Mouse (Mus musculus) G1E (cell line): ENCODE data around the gene Tulp4. TPM values are rescaled to one million over a fixed set of nuclear protein-coding genes. Genes with fewer than 3 reads are reported as not detected.

Source experiments
- ATAC-seq: 2 replicates; pipeline ENCODE4 v1.8.0; 2016; ENCODE audit warnings: mild to moderate bottlenecking; ENCODE audit not compliant: insufficient number of reproducible peaks, poor library complexity, low FRiP score, severe bottlenecking; ENCODE audit errors: extremely low read depth
- DNase-seq: peaks from one replicate; pipeline ENCODE4 v3.0.0; 2012; ENCODE audit warnings: low spot score
- H3K27me3 ChIP-seq: 2 replicates; pipeline ENCODE4 v1.6.1; 2012; ENCODE audit warnings: mild to moderate bottlenecking, low read length, inconsistent platforms; ENCODE audit not compliant: insufficient read depth
- H3K36me3 ChIP-seq: replicated peaks from 2 replicates; pipeline ENCODE3; 2012; ENCODE audit warnings: mild to moderate bottlenecking, inconsistent platforms
- H3K4me1 ChIP-seq: 2 replicates; pipeline ENCODE4 v1.6.1; 2012; ENCODE audit warnings: low read depth, low read length, inconsistent platforms, mixed read lengths; ENCODE audit not compliant: insufficient read depth
- H3K4me3 ChIP-seq: 2 replicates; pipeline ENCODE4 v1.5.1; 2012; ENCODE audit warnings: low read depth, mild to moderate bottlenecking, inconsistent platforms, low read length, moderate library complexity, mixed read lengths
- H3K9me3 ChIP-seq: replicated peaks from 2 replicates; pipeline ENCODE4 v1.6.1; 2012; ENCODE audit warnings: inconsistent platforms
- CTCF ChIP-seq: IDR thresholded peaks from 2 replicates; pipeline ENCODE4 v1.5.1; 2012; ENCODE audit warnings: low read depth, low read length, inconsistent platforms, mixed read lengths
- GATA1 ChIP-seq: IDR thresholded peaks from 2 replicates; pipeline ENCODE4 v1.6.1; 2012; ENCODE audit warnings: borderline replicate concordance, low read length, inconsistent platforms, mixed read lengths
- GATA2 ChIP-seq: IDR thresholded peaks from 2 replicates; pipeline ENCODE4 v1.6.1; 2012; ENCODE audit warnings: low read depth, low read length, inconsistent platforms, borderline replicate concordance
- POLR2AphosphoS5 ChIP-seq: IDR thresholded peaks from 2 replicates; pipeline ENCODE4 v1.6.1; 2012; ENCODE audit warnings: low read depth, low read length, inconsistent platforms; ENCODE audit not compliant: insufficient replicate concordance
- TAL1 ChIP-seq: conservative IDR thresholded peaks from 2 replicates; pipeline ENCODE4 v1.6.1; 2012; ENCODE audit warnings: low read depth, low read length, inconsistent platforms, mixed read lengths
- polyA plus RNA-seq: library from polyadenylated mRNA; stranded (reverse); fragments of >175 nt; gene quantifications from 2 replicates; pipeline ENCODE4 v1.2.3, GENCODE M21; 2012
- total RNA-seq, 2 experiments: library from RNA; stranded (forward) in 1 of 2; stranded (reverse) in 1 of 2; fragments of 200-1000 nt in 1 of 2; fragments of >200 nt in 1 of 2; fragmentation: Nextera tagmentation in 1 of 2; gene quantifications; 2 replicates each; pipeline ENCODE4 v1.2.3; 2014 to 2017

Gene Tulp4
- total and polyA plus RNA-seq, 3 experiments: 19.3 to 61.2 (median 53.0) TPM

GRCm38 (mm10) chr17:6178564-6179267 is 72.5 kb downstream of the Tulp4 start:
- DNase-seq: no peak
- H3K27me3 ChIP-seq: no peaks in the 10 kb centered on the region
- ATAC-seq: no peak
- H3K36me3 ChIP-seq: peaks cover 20% of the 10 kb centered on the region
- H3K4me1 ChIP-seq: no peaks in the 10 kb centered on the region
- H3K9me3 ChIP-seq: no peaks in the 10 kb centered on the region
- no peak for TF ChIP-seq POLR2AphosphoS5
- no peak for TF ChIP-seq GATA2
- TF ChIP-seq CTCF: no peak
- TF ChIP-seq GATA1: no peak
- TF ChIP-seq TAL1: no peak
- H3K4me3 ChIP-seq: no peak overlapping the region

- H3K4me3 ChIP-seq: no peak overlapping the region
- no peaks in the 10 kb centered on the region for H3K9me3 ChIP-seq
- peaks cover 20% of the 10 kb centered on the region for H3K36me3 ChIP-seq
- DNase-seq: no peak
- TF ChIP-seq POLR2AphosphoS5 (no peak), CTCF (no peak), GATA2 (no peak), GATA1 (no peak), TAL1 (no peak)
- ATAC-seq: no peak
- no peaks in the 10 kb centered on the region for H3K27me3 ChIP-seq
- H3K4me1 ChIP-seq: no peaks in the 10 kb centered on the region
Measured at GRCm38 (mm10) chr17:6179389-6179788, 73.2 kb downstream of the Tulp4 start.

GRCm38 (mm10) chr17:6180421-6180820 is 74.2 kb downstream of the Tulp4 start:
- no peaks in the 10 kb centered on the region for H3K9me3 ChIP-seq
- TF ChIP-seq TAL1 (no peak), POLR2AphosphoS5 (no peak), GATA2 (no peak), GATA1 (no peak), CTCF (no peak)
- no peaks in the 10 kb centered on the region for H3K4me1 ChIP-seq
- peaks cover 22% of the 10 kb centered on the region for H3K36me3 ChIP-seq
- DNase-seq (no peak), ATAC-seq (no peak)
- no peak overlapping the region for H3K4me3 ChIP-seq
- H3K27me3 ChIP-seq: no peaks in the 10 kb centered on the region

GRCm38 (mm10) chr17:6182715-6183114 is 76.5 kb downstream of the Tulp4 start:
- Histone ChIP-seq H3K9me3 (no peaks in the 10 kb centered on the region), H3K27me3 (no peaks in the 10 kb centered on the region), H3K4me3 (no peak overlapping the region), H3K36me3 (peaks cover 32% of the 10 kb centered on the region), H3K4me1 (no peaks in the 10 kb centered on the region)
- ATAC-seq: no peak
- TF ChIP-seq TAL1 (no peak), GATA1 (no peak), CTCF (no peak), GATA2 (no peak), POLR2AphosphoS5 (no peak)
- DNase-seq: no peak

GRCm38 (mm10) chr17:6186651-6187050 is 80.4 kb downstream of the Tulp4 start:
- H3K9me3 ChIP-seq: no peaks in the 10 kb centered on the region
- TF ChIP-seq POLR2AphosphoS5 (no peak), GATA1 (no peak), GATA2 (no peak), CTCF (no peak), TAL1 (no peak)
- H3K4me3 ChIP-seq: no peak overlapping the region
- no peak for ATAC-seq
- no peak for DNase-seq
- no peaks in the 10 kb centered on the region for H3K4me1 ChIP-seq
- H3K27me3 ChIP-seq: no peaks in the 10 kb centered on the region
- H3K36me3 ChIP-seq: peaks cover 15% of the 10 kb centered on the region

GRCm38 (mm10) chr17:6187183-6187582 is 80.9 kb downstream of the Tulp4 start:
- Histone ChIP-seq H3K4me1 (no peaks in the 10 kb centered on the region), H3K9me3 (no peaks in the 10 kb centered on the region), H3K27me3 (no peaks in the 10 kb centered on the region), H3K36me3 (peaks cover 18% of the 10 kb centered on the region), H3K4me3 (no peak overlapping the region)
- ATAC-seq: no peak
- DNase-seq: no peak
- TF ChIP-seq CTCF (no peak), TAL1 (no peak), GATA1 (no peak), GATA2 (no peak), POLR2AphosphoS5 (no peak)
